Mouse (Mus musculus): Measurements from ENCODE around the gene Zbtb48. TPM values are rescaled to one million over a fixed set of nuclear protein-coding genes. Genes with fewer than 3 reads are reported as not detected.

The Zbtb48 gene
- polyA plus RNA-seq (2015; fragmentation: Nextera tagmentation; extraction: Ambion mirVana), result 13.5 and 16.6 TPM in 2 replicates

- Histone ChIP-seq H3K4me1 (ENCODE audit: control insufficient read depth, insufficient read depth, low read length) (peaks cover 27% of the 10 kb centered on the region), H3K27ac (ENCODE audit: low read length) (peak within 1 kb of the TSS; percentile 63), H3K9me3 (ENCODE audit: control insufficient read depth, low read length) (no peaks in the 10 kb centered on the region), H3K9ac (ENCODE audit: low read depth, low read length) (peak within 1 kb of the TSS; percentile 78), H3K4me2 (ENCODE audit: low read depth, low read length) (peak within 1 kb of the TSS; percentile 96), H3K36me3 (ENCODE audit: control insufficient read depth, insufficient read depth, low read length) (no peaks in the 10 kb centered on the region), H3K4me3 (ENCODE audit: low read length) (peak within 1 kb of the TSS; percentile 82), H3K27me3 (replicated peaks; ENCODE audit: control insufficient read depth, insufficient read depth, low read length) (no peaks in the 10 kb centered on the region)
- WGBS, result under 1% methylated on average over 35 of the region's 35 CpGs
- peak; percentile 98 for ATAC-seq
Measured at GRCm38 (mm10) chr4:152027524-152027923, at the start of gene Zbtb48. Zbtb48 (minus strand) TSS chr4:152027671.

DNA sequence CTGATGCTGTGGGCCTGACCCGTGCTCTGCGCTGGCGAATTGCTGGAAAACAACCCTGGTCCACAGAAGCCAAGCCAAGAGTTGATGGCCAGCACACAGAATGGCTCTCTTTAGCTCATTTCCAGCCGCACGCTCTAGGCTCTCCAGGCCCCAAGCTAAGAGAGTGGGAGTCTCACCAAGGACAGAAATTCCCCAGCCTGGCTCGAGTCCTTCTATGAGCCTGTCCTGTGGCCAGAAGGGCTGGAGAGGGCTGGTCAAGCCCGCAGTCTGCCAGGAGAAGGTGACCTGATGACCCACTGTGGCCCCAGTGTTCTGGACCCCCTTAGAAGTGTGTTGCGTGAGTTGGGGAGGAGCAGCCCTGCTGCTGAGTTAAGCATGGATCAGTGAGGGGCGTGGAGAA is 49.7 kb upstream of the Zbtb48 start:
- Histone ChIP-seq H3K4me1 (ENCODE audit: control insufficient read depth, insufficient read depth, low read length) (peaks cover 7% of the 10 kb centered on the region), H3K4me3 (ENCODE audit: low read length) (no peak overlapping the region), H3K27me3 (replicated peaks; ENCODE audit: control insufficient read depth, insufficient read depth, low read length) (no peaks in the 10 kb centered on the region), H3K4me2 (ENCODE audit: low read depth, low read length) (no peak overlapping the region), H3K36me3 (ENCODE audit: control insufficient read depth, insufficient read depth, low read length) (no peaks in the 10 kb centered on the region), H3K9ac (ENCODE audit: low read depth, low read length) (no peak overlapping the region), H3K27ac (ENCODE audit: low read length) (no peak overlapping the region), H3K9me3 (ENCODE audit: control insufficient read depth, low read length) (no peaks in the 10 kb centered on the region)
- WGBS, result 88% methylated on average over 9 of the region's 9 CpGs
- no peak for ATAC-seq

GRCm38 (mm10) chr4:152074548-152074947 is 47.1 kb upstream of the Zbtb48 start:
- 83% methylated on average over 9 of the region's 9 CpGs for WGBS
- Histone ChIP-seq H3K27me3 (replicated peaks; ENCODE audit: control insufficient read depth, insufficient read depth, low read length) (no peaks in the 10 kb centered on the region), H3K9ac (ENCODE audit: low read depth, low read length) (no peak overlapping the region), H3K36me3 (ENCODE audit: control insufficient read depth, insufficient read depth, low read length) (no peaks in the 10 kb centered on the region), H3K27ac (ENCODE audit: low read length) (no peak overlapping the region), H3K4me2 (ENCODE audit: low read depth, low read length) (no peak overlapping the region), H3K4me3 (ENCODE audit: low read length) (no peak overlapping the region), H3K4me1 (ENCODE audit: control insufficient read depth, insufficient read depth, low read length) (peaks cover 9% of the 10 kb centered on the region), H3K9me3 (ENCODE audit: control insufficient read depth, low read length) (no peaks in the 10 kb centered on the region)
- ATAC-seq, result no peak

DNA sequence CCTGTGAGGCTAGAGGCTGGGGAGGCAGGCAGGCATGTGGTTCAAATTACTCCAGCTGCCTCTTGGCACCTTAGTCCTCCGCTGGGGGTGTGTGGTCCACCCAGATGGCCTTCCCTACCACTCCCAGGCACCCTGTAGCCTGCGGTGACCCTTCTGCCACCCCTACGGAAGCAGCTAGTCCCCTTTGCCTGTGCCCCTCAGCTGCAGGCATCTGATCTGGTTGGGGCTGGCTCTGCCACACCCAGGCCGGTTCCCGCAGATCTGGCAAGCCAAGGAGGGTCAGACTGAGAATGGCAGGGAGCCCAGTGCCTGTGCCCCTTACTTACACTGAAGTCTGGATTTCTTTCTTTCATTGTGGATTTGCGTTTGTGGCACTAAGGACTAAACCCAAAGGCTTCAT is 46.2 kb upstream of the Zbtb48 start:
- no peak for ATAC-seq
- no peak overlapping the region for H3K4me3 ChIP-seq (ENCODE audit: low read length)
- H3K36me3 ChIP-seq (ENCODE audit: control insufficient read depth, insufficient read depth, low read length), result no peaks in the 10 kb centered on the region
- no peaks in the 10 kb centered on the region for H3K9me3 ChIP-seq (ENCODE audit: control insufficient read depth, low read length)
- no peak overlapping the region for H3K27ac ChIP-seq (ENCODE audit: low read length)
- WGBS, result 79% methylated on average over 6 of the region's 6 CpGs
- H3K4me2 ChIP-seq (ENCODE audit: low read depth, low read length), result no peak overlapping the region
- H3K27me3 ChIP-seq (replicated peaks; ENCODE audit: control insufficient read depth, insufficient read depth, low read length), result no peaks in the 10 kb centered on the region
- no peak overlapping the region for H3K9ac ChIP-seq (ENCODE audit: low read depth, low read length)
- H3K4me1 ChIP-seq (ENCODE audit: control insufficient read depth, insufficient read depth, low read length), result peaks cover 9% of the 10 kb centered on the region

DNA sequence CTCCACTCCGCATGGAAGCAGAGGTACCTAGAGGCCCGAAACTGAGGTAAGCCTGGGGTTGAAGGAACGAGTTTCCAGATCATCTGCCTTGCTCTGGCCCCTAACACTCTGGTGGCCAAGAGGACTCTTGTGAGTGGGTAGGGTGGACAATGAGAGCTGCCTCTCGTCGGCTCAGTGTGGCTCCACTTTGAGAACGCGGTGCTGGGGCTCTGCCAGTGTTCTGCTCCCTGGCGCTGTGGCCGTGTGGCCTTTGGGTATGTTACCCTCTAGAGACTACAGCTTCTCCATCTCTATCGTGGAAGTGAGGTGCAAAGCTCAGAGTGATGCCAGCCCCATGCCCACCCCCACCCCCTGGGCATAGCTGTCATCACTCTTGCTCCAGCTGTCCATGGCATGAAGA is 45.2 kb upstream of the Zbtb48 start:
- no peak for ATAC-seq
- no peak overlapping the region for H3K4me2 ChIP-seq (ENCODE audit: low read depth, low read length)
- H3K36me3 ChIP-seq (ENCODE audit: control insufficient read depth, insufficient read depth, low read length), result no peaks in the 10 kb centered on the region
- peaks cover 9% of the 10 kb centered on the region for H3K4me1 ChIP-seq (ENCODE audit: control insufficient read depth, insufficient read depth, low read length)
- H3K27ac ChIP-seq (ENCODE audit: low read length), result no peak overlapping the region
- no peak overlapping the region for H3K4me3 ChIP-seq (ENCODE audit: low read length)
- H3K9ac ChIP-seq (ENCODE audit: low read depth, low read length), result peak overlapping the region; percentile 40
- 71% methylated on average over 10 of the region's 10 CpGs for WGBS
- H3K27me3 ChIP-seq (replicated peaks; ENCODE audit: control insufficient read depth, insufficient read depth, low read length), result no peaks in the 10 kb centered on the region
- no peaks in the 10 kb centered on the region for H3K9me3 ChIP-seq (ENCODE audit: control insufficient read depth, low read length)

GRCm38 (mm10) chr4:152072121-152072601 is 44.7 kb upstream of the Zbtb48 start, which contains the start of gene Plekhg5:
Plekhg5 (plus strand) TSS chr4:152072498.
- peak; percentile 45; the same call in 1 of the 2 replicates for ATAC-seq
- no peak within 1 kb of the TSS for H3K27ac ChIP-seq (ENCODE audit: low read length)

GRCm38 (mm10) chr4:152070494-152071396 is 43.3 kb upstream of the Zbtb48 start:
- Histone ChIP-seq H3K9ac (ENCODE audit: low read depth, low read length) (no peak overlapping the region), H3K27me3 (replicated peaks; ENCODE audit: control insufficient read depth, insufficient read depth, low read length) (no peaks in the 10 kb centered on the region), H3K4me3 (ENCODE audit: low read length) (no peak overlapping the region), H3K4me2 (ENCODE audit: low read depth, low read length) (no peak overlapping the region), H3K9me3 (ENCODE audit: control insufficient read depth, low read length) (no peaks in the 10 kb centered on the region), H3K4me1 (ENCODE audit: control insufficient read depth, insufficient read depth, low read length) (peaks cover 9% of the 10 kb centered on the region), H3K27ac (ENCODE audit: low read length) (no peak overlapping the region), H3K36me3 (ENCODE audit: control insufficient read depth, insufficient read depth, low read length) (no peaks in the 10 kb centered on the region)
- WGBS, result 70% methylated on average over 11 of the region's 11 CpGs
- no peak for ATAC-seq

More at GRCm38 (mm10) chr4:152072121-152072601, 44.7 kb upstream of the Zbtb48 start, which contains the start of gene Plekhg5:
- 52% methylated on average over 10 of the region's 10 CpGs for WGBS
- H3K27me3 ChIP-seq (replicated peaks; ENCODE audit: control insufficient read depth, insufficient read depth, low read length), result no peaks in the 10 kb centered on the region
- no peaks in the 10 kb centered on the region for H3K9me3 ChIP-seq (ENCODE audit: control insufficient read depth, low read length)
- peak within 1 kb of the TSS; percentile 40 for H3K9ac ChIP-seq (ENCODE audit: low read depth, low read length)
- no peak within 1 kb of the TSS for H3K4me3 ChIP-seq (ENCODE audit: low read length)
- no peak within 1 kb of the TSS for H3K4me2 ChIP-seq (ENCODE audit: low read depth, low read length)
- H3K4me1 ChIP-seq (ENCODE audit: control insufficient read depth, insufficient read depth, low read length), result peaks cover 9% of the 10 kb centered on the region
- no peaks in the 10 kb centered on the region for H3K36me3 ChIP-seq (ENCODE audit: control insufficient read depth, insufficient read depth, low read length)

DNA sequence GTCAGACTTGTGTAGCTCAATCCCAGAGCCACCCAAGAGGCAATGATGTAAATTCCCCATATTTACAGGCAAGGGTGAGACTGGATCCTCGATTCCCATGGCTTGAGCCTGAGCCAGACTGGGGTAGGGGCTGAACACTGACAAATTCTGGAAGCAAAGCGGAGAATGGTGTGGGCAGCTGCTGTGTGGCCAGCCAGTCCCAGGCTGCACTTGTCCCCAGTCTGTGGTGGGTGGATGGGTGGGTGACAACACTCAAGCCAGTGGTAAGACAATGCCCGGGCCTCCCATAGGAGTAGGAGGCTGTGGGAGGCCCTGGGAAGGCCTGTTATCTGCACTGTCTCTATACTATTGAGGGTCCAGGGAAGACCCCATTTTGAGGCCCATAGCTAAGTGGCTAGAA is 41.8 kb upstream of the Zbtb48 start:
- Histone ChIP-seq H3K9ac (ENCODE audit: low read depth, low read length) (no peak overlapping the region), H3K36me3 (ENCODE audit: control insufficient read depth, insufficient read depth, low read length) (0 out of 2 replicates have a peak, but pooled peaks cover 3% of the 10 kb centered on the region), H3K4me3 (ENCODE audit: low read length) (no peak overlapping the region), H3K27ac (ENCODE audit: low read length) (no peak overlapping the region), H3K4me2 (ENCODE audit: low read depth, low read length) (no peak overlapping the region), H3K4me1 (ENCODE audit: control insufficient read depth, insufficient read depth, low read length) (peaks cover 9% of the 10 kb centered on the region), H3K9me3 (ENCODE audit: control insufficient read depth, low read length) (no peaks in the 10 kb centered on the region), H3K27me3 (replicated peaks; ENCODE audit: control insufficient read depth, insufficient read depth, low read length) (no peaks in the 10 kb centered on the region)
- ATAC-seq, result no peak
- 80% methylated on average over 3 of the region's 3 CpGs for WGBS

GRCm38 (mm10) chr4:152068166-152068724 is 40.8 kb upstream of the Zbtb48 start:
- Histone ChIP-seq H3K27me3 (replicated peaks; ENCODE audit: control insufficient read depth, insufficient read depth, low read length) (no peaks in the 10 kb centered on the region), H3K36me3 (ENCODE audit: control insufficient read depth, insufficient read depth, low read length) (0 out of 2 replicates have a peak, but pooled peaks cover 3% of the 10 kb centered on the region), H3K4me1 (ENCODE audit: control insufficient read depth, insufficient read depth, low read length) (peaks cover 9% of the 10 kb centered on the region), H3K4me3 (ENCODE audit: low read length) (no peak overlapping the region), H3K9ac (ENCODE audit: low read depth, low read length) (no peak overlapping the region), H3K27ac (ENCODE audit: low read length) (no peak overlapping the region), H3K9me3 (ENCODE audit: control insufficient read depth, low read length) (no peaks in the 10 kb centered on the region), H3K4me2 (ENCODE audit: low read depth, low read length) (no peak overlapping the region)
- ATAC-seq, result no peak
- 67% methylated on average over 6 of the region's 6 CpGs for WGBS
